Mouse (Mus musculus) E14TG2a.4 (cell line): ENCODE data around the gene Eml4.

ENCODE experiments used
- CTCF ChIP-seq: conservative IDR thresholded peaks from 2 replicates; pipeline ENCODE4 v1.5.1; 2014; ENCODE audit warnings: low read length
- NANOG ChIP-seq: IDR thresholded peaks from 2 replicates; pipeline ENCODE4 v1.6.1; 2014; ENCODE audit warnings: borderline replicate concordance, low read length, mixed read lengths

DNA sequence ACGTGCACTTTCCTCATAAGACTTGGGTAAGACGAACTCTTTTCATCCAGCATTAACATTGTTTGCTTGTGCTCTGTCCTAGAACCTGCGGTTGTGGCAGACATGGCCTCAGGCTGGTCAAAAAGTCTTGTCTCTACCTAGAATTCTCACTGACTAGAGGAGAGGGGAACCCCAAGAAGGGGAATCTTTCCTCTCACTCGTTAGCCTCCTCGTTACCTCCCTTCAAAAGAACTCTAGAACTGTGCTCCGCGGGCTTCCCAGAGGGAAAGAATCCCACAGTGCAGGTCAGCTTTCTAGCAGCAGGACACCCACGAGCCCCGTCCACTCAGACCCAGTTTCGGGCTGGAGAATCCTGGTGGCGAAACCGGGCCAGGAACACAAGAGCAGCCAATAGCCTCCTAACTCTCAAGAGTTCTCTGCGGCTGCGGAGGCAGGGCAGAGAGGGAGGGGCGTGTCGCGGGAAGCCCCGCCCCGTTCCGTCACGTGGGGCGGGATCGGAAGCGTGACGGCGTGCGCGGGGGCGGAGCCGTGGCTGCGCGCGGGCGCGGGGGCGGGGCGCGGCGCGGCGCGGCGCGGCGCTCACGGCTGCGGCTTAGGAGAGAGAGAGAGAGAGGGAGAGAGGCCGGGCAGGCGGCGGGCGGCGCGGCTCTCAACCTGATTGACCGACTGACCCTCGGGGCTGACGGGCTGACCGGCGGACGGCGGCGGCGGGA is at the start of gene Eml4:
- TF ChIP-seq CTCF: no peak
- TF ChIP-seq NANOG: no peak
